Mouse (Mus musculus): ENCODE data around the gene Sohlh1.
A peak's percentile ranks its signal among the peaks of the same experiment; 100 is the strongest.

Sohlh1 gene

GRCm38 (mm10) chr2:25847226-25847625, at the start of gene Sohlh1:
Sohlh1 (minus strand) TSS chr2:25847248.
- DNase-seq = no peak

- no peak for DNase-seq
Observed at GRCm38 (mm10) chr2:25892440-25892839, 45.4 kb upstream of the Sohlh1 start.

GRCm38 (mm10) chr2:25888144-25888543, 41.1 kb upstream of the Sohlh1 start:
- DNase-seq = peak; percentile 64

DNA sequence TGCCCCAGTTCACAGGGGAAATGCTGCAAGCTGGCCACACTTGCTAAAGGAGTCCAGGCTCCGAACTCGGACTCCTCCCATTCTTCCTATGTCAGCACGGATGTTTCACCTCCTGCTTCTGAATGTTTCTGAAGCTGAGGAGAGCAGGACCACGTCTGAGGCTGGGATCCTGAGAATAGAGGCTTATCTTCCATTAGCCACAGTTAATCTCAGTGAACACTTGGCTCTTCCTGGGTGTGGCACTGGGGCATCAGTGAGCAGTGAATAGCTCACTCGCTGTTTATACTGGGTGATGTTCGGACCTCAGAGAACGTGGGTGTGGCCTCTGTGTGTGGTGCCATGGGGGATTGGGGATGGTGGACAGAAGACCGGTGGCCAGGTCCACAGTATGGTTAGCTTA, 40.2 kb upstream of the Sohlh1 start:
- DNase-seq = no peak

DNA sequence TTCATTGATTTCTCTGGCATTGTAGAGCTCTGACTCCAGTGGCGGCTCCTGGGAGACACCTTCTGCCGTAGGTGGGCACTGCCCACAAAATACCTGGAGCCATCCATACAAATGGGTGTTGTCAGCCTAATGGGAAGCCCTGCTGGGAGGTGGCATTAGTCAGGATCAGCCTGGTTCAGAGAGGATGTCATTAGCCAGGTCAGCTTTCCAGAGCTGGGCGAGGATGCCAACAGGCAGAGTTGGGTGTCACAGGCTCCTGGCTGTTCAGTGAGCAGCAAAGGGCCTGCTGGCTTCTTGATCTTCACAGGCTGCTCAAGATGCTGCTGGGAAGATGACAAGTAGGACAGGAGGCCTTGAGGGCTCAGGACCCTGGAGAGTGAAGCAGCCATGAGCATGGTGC, 37.7 kb upstream of the Sohlh1 start:
- DNase-seq = no peak

DNA sequence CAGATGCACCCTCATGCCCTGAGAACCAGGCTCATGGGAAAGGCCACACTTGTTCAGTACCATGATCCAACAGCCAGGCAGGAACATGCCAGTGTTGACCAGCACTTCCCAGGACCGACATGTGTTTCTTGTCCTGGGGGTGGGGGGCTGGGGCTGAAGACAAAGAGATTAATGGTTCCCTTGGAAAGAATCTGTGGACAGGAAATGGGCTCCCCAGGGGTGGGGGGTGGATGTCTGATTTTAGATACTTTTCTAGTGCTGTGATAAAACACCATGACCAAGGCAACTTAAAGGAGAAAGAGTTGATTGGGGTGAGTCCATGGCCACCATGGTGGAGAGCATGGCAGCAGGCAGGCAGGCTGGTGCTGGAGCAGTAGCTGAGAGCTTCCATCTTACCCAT, 35.2 kb upstream of the Sohlh1 start:
- DNase-seq = no peak

DNA sequence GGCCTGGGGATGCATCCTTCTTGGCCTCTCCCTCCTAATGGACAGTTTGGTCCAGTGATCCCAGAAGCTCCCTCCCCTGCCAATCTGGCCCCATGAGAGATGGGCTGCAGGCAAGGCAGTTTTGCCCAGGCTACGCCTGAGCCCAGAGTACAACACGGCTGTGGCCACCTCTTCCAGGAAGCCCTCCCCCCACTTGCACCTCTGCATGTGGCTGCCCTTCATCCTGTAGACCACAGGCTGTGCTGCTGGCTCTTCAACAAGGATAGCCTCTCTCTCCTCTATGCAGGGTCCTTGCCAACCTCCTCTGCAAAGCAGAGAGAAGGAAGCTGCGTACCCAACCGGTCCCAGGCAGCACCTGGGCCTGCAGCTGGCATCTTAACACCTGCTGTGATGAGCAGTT, 32.0 kb upstream of the Sohlh1 start:
- no peak for DNase-seq

DNA sequence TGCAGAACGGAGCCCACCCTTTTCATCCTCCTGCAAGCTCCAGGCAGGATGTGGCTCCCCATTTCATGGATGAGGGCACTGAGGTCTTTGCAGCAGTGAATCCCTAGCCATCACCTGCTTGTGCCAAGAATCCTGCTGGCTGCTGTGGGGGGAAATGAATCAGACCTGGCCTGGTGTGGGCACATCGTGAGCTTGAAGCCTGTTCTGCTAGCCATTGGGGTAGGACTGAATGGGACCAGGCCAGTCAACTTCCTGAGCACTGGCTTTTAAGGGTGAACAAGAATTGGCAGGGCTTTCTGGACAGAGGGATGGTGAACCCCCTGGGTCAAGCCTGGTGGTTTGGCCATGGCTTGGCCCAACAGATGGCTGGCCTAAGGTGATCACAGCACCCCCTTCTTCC, 31.5 kb upstream of the Sohlh1 start:
- DNase-seq = no peak

DNA sequence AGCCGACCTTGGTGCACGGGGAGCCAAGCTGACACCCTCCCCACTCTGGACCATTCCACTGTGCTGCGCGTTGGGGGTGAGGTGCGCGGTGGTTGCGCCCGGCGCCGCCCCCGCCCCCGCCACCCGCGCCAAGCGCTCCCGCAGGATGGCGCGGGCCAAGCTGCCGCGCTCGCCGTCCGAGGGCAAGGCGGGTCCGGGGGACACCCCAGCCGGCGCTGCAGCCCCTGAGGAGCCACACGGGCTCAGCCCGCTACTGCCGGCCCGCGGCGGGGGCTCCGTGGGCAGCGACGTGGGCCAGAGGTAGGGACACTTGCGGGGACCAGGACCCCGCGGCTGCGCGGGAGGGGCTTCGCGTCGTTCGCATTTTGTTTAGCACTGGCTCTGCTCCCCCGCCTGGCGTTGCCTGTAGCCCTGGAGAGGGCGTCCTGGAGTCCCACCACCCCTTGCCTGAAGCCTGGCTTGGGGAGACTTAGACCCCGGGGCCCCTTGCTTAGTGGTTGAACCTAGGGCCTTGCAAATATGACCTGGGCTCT, 30.8 kb upstream of the Sohlh1 start:
- no peak for DNase-seq

DNA sequence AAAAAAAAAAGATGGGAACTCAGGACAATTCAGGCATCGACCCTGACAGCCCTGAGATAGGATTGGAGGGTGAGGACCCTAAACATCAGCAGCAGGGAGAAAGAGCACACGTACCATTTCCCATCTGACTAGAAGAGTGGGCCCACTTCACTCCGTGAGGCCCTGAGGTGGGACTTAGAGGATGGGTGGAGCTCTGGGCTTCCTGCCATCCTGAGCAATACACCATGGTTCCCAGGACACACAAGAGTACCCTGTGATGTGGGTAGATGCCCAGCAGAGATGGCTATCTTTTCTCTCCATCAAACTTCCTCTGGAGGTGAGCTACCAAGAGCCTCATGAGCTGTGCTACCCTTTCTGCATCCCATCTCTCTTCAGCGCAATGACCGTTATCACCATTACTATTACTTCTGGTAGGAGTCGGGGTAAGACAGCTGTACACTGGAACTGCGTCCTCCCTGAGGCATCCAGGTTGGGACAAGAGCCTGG, 30.2 kb upstream of the Sohlh1 start:
- DNase-seq = no peak

- no peak for DNase-seq
Observed at GRCm38 (mm10) chr2:25866656-25867055, 19.6 kb upstream of the Sohlh1 start.

GRCm38 (mm10) chr2:25865412-25865811, 18.4 kb upstream of the Sohlh1 start:
- no peak for DNase-seq

- no peak for DNase-seq
Observed at GRCm38 (mm10) chr2:25864230-25864629, 17.2 kb upstream of the Sohlh1 start.

DNA sequence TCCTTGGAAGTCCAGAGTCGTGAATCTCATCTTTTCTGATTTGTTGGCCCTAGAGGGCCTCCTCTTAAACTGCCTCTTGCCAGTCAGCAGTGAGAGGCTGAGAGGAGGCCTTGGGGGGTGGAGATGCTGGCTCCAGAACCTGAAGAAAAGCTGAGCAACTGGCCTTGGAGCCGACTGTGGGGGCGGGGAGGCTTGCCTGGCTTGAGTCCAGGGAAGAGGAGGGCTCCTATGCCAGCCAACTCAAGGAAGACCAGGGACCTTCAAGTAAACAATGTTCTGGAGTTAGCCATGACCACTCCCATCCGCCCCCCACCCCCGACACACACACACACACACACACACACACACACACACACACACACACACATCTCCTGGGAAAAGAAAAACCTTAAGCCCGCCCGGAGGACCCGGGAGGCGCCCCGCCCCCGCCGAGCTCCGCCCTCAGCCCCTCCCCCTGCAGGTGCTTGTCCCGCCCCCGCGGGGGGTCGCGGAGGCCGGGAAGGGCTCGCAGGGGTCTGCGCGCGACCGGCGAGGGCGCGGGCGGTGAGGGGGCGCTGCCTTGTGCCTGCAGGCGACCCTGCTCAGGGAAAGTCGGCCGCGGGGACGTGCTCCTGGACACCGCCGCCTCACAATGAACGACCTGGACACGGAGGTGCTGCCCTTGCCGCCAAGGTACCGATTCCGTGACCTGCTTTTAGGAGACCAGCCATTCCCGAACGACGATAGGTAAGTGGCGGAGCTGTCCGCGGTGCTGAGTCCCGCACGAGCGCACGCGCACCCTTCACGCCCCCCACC, 16.5 kb upstream of the Sohlh1 start, which contains the start of gene Kcnt1:
Gene Kcnt1, plus strand, starts transcription at position 398 of the 795 bp plus-strand sequence.
- peak; percentile 57 for DNase-seq

DNA sequence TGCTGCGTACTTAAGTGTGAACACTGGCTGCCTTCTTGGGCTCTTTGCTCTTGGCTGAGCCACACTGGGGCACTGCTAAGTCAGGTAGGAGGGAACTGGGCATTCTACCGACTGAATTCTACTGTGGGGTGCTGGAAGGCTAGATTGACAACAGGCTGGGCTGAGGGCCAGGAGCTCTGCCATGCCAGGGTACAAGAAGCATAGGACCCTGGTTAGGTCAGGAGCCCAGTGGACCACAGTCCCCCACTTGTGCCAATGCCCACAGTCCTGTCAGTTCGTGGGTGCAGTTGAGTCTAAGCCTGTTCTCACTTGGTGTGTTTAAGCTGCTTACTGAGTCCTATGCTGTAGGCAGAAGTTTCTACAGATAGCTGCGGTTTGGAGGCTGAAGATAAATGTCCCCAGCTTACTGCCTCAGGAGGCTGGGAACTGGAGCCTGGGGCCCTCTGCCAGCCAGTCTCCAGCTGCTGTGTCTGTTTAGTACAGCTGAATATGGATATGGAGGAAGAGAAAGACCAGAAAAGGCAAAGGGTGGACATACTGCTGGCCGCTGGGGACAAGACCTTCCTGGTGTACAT, 15.7 kb upstream of the Sohlh1 start:
- DNase-seq = no peak

DNA sequence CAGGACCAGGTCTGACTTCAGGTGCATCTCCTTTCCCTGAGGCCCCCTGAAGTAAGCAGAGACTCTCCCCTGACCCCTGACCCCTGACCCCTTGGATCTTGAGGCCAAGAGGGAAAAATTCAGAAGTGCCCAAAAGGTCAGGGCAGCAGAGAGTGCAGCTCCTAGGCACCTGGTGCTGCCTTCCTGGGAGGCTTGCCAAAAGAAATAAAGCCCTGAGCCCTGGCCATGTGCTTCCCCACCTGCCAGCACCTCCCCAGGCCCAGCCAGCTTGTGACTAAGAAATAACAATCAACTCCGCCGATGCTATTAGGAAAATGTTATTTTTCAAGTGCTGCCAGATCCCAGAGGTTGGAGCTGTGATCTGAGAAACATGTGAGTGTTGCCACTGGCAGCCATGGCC, 15.0 kb upstream of the Sohlh1 start:
- no peak for DNase-seq

- DNase-seq = no peak
Observed at GRCm38 (mm10) chr2:25859891-25860290, 12.8 kb upstream of the Sohlh1 start.

DNA sequence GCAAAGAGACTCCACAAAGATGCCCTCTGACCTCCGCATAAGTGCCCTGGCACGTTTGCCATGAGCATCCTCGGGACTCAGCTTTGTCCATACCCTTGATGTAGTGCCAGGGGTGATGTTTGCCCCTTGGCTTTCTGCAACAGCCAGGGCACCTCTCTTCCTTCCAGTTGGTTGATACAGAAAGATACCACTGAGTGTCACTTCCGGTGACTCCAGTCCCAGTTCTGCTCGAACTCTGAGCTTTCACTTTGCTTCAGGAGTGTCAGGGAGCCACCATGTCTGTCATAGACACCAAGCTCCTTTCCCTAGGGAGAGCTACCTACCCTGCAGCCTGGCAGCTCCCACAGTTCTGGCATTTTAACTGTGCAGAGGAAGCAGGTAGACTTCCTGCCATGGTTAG, 7.0 kb upstream of the Sohlh1 start:
- DNase-seq = peak; percentile 33

DNA sequence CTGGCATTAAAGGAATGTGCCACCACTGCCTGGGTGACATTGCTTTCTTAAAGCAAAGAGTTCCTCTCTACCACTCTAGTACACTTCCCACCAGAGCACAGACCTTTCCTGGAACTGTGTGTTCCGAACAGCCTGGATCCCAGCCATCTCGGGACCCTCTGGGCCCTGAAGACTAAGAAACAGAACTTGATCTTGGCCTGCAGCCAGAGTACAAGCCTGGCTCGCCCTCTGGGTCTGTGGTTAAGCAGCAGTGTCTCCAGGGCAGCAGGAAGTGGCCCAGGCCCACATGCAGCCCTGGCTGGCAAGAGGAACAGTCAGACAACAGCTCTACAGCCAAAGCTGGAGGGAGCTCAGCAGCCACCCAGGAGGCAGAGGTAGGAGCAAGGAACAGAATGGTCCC, 5.6 kb upstream of the Sohlh1 start:
- no peak for DNase-seq

DNA sequence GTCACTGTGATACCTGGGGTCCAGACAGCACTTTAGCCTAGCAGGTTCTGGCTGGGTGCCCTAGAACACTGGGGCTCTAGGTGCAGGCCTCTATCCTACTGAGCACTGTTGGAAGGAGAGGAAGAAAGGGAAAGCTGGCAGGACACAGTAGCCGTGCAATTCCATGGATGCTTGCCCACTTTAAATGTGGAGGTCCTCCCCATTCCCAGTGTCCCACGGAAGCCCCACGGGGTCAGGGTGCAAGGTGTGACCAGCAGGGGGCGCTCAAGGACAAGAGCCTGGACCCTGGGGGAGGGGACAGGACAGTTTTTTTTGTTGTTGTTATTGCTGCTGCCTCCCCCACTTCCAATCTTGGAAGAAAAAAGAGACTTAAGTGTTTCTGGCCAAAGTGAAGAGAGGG, 3.3 kb upstream of the Sohlh1 start:
- DNase-seq = peak; percentile 84

GRCm38 (mm10) chr2:25846516-25846915, 532 bp downstream of the Sohlh1 start:
- DNase-seq = no peak

GRCm38 (mm10) chr2:25844097-25844496, 3.0 kb downstream of the Sohlh1 start:
- no peak for DNase-seq

- no peak for DNase-seq
Observed at GRCm38 (mm10) chr2:25842758-25843157, 4.3 kb downstream of the Sohlh1 start.

- DNase-seq = no peak
Observed at GRCm38 (mm10) chr2:25842161-25842560, 4.9 kb downstream of the Sohlh1 start.

All from thymus, postnatal 4 days (tissue).